Mouse (Mus musculus) erythroblast, adult 5-6 weeks (primary cell): ENCODE results near the gene Pkn1. TPM values are rescaled to one million over a fixed set of nuclear protein-coding genes. Genes with fewer than 3 reads are reported as not detected.
A peak's percentile ranks its signal among the peaks of the same experiment; 100 is the strongest.

Experiments used
- ATAC-seq: replicated peaks from 2 replicates; pipeline ENCODE4 v1.8.0; 2016; ENCODE audit warnings: moderate number of reproducible peaks, mild to moderate bottlenecking, moderate TSS enrichment, inconsistent platforms; ENCODE audit not compliant: poor library complexity, low FRiP score, severe bottlenecking
- total RNA-seq, 2 experiments: library from RNA; stranded (forward) in 1 of 2; stranded (reverse) in 1 of 2; fragments of 150-400 nt in 1 of 2; fragments of 200-764, 138-1000 nt in 1 of 2; gene quantifications; 2 replicates each; pipeline versions ENCODE4 v1.2.3 to v1.2.4; 2015 to 2017; ENCODE audit warnings: low replicate concordance in 2 of 2

The Pkn1 gene
- 5.2 and 9.0 TPM in 2 replicates for total RNA-seq (2015; ENCODE audit: low replicate concordance)
- total RNA-seq (2017; ENCODE audit: low replicate concordance), result 22.3 and 30.6 TPM in 2 replicates

- ATAC-seq, result peak; percentile 82
These were observed at the start of gene Pkn1 for GRCm38 (mm10) chr8:83698661-83699453. Pkn1 (minus strand) TSS chr8:83699179.

GRCm38 (mm10) chr8:83748708-83749107 is 49.7 kb upstream of the Pkn1 start:
- no peak for ATAC-seq

- no peak for ATAC-seq
These were observed 48.8 kb upstream of the Pkn1 start for GRCm38 (mm10) chr8:83747661-83748346.

GRCm38 (mm10) chr8:83744070-83744469 is 45.1 kb upstream of the Pkn1 start:
- no peak for ATAC-seq

GRCm38 (mm10) chr8:83742968-83743367 is 44.0 kb upstream of the Pkn1 start:
- ATAC-seq, result no peak

GRCm38 (mm10) chr8:83741849-83742655 is 43.1 kb upstream of the Pkn1 start:
- no peak for ATAC-seq

- ATAC-seq, result no peak
These were observed 42.2 kb upstream of the Pkn1 start, which contains the start of gene Adgre5 for GRCm38 (mm10) chr8:83740976-83741741. Adgre5 (minus strand) TSS chr8:83741326.

- 0 out of 2 replicates have a peak, but pooled peaks have one; percentile 23 for ATAC-seq
These were observed 41.6 kb upstream of the Pkn1 start for GRCm38 (mm10) chr8:83740586-83740975.

GRCm38 (mm10) chr8:83739711-83740468 is 40.9 kb upstream of the Pkn1 start:
- no peak for ATAC-seq

- no peak for ATAC-seq
These were observed 40.2 kb upstream of the Pkn1 start for GRCm38 (mm10) chr8:83738949-83739710.

- ATAC-seq, result no peak
These were observed 39.0 kb upstream of the Pkn1 start for GRCm38 (mm10) chr8:83737852-83738562.

- no peak for ATAC-seq
These were observed 38.4 kb upstream of the Pkn1 start for GRCm38 (mm10) chr8:83737346-83737745.

GRCm38 (mm10) chr8:83736681-83737080 is 37.7 kb upstream of the Pkn1 start:
- no peak for ATAC-seq

- no peak for ATAC-seq
These were observed 33.9 kb upstream of the Pkn1 start for GRCm38 (mm10) chr8:83732919-83733318.

- ATAC-seq, result no peak
These were observed 32.9 kb upstream of the Pkn1 start for GRCm38 (mm10) chr8:83731906-83732305.

GRCm38 (mm10) chr8:83729009-83729807 is 30.2 kb upstream of the Pkn1 start:
- peak; percentile 56 for ATAC-seq
